Mouse (Mus musculus) cerebral cortex, adult 2 months (tissue): Measurements from ENCODE around the gene Otud7a.

Experiments
- WGBS: fragments of 180-500 bp; shearing (Covaris S2); methylation state at CpG from one replicate; pipeline ENCODE4 v1.1.7; 2018; 5-methylcytosine and 5-hydroxymethylcytosine counted together

The Otud7a gene

GRCm38 (mm10) chr7:63789743-63790142, 345.2 kb downstream of the Otud7a start:
- 62% methylated on average over 5 of the region's 5 CpGs for WGBS

DNA sequence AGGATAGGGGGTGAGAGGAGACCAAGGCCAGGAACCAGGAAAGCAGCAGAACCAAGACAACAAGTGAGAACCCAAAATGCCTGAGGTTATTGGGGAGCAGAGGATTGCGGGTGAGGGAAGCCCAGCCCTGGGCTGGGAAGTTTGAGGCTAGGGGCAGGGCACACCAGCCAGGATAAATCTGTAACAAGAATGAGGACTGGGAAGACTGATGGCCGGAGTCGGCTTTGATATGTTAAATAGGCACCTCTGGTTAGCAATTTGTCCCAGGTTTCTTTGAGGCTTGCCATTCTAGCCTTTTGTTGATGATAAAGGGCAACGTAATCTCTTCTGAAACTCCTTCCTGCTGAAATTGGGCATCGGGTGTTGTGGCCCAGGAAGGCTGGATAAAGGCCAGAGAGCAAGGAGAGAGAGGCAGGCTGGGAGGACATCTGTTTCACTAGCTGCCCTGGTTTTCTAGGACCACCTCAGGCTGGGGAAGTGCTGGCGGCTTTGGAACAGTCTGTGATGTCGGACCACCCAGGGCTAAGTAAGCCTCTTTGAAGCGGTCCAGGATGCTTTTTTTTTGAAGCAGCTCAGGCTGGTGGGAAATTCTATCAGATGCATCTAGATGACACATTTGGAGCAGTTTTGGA, 351.6 kb downstream of the Otud7a start:
- WGBS = 51% methylated on average over 8 of the region's 8 CpGs

- 82% methylated on average over 3 of the region's 3 CpGs for WGBS
Measured at GRCm38 (mm10) chr7:63798446-63798845, 353.9 kb downstream of the Otud7a start.

DNA sequence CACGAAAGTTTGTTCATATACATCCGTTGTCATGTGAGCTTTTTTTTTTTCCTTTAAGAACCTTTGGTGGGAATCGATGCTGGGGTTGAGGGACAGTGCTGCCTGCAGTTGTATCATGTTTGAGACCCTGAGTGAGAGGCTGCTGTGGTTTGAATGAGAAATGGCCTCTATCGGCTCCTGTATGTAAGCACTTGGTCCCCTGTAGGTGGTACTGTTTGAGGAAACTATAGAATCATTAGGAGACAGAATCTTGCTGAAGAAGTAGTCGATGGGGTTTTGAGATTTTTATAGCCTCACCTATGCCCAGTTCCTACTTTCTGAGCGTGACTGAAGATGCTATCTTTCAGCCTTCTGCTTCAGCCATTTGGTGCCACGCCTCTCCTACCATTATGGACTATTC, 354.8 kb downstream of the Otud7a start:
- WGBS = 85% methylated on average over 7 of the region's 7 CpGs

DNA sequence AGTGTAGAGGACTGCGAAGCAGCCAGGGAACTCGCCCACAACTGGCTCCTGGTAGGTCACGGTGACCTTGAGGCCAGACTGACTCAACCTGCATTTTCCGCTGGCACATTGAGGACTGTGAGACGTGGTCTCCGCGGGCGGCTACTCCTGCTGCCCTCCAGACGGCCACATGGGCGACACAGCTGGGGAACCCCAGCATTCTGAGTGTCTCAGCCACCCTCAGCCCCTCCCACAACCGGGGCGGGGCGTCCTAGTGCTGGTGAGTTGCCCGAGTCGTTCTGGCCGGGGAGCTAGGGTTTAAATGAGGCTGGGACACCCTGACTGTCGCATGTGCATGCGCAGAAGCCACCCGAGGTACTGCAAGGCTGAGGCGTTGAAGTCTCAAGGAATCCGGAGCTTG, 358.2 kb downstream of the Otud7a start:
- 90% methylated on average over 21 of the region's 21 CpGs for WGBS
